Mouse (Mus musculus): ENCODE measurements around the gene Cep350. TPM values are rescaled to one million over a fixed set of nuclear protein-coding genes. Genes with fewer than 3 reads are reported as not detected.
"Not testable (repeated sequence)": the region's sequence is repeated elsewhere in the genome, so short reads cannot be mapped to it uniquely, and the experiment has no call there.

Cep350 gene
- polyA plus RNA-seq, 1 experiment, result 13.7 TPM

DNA sequence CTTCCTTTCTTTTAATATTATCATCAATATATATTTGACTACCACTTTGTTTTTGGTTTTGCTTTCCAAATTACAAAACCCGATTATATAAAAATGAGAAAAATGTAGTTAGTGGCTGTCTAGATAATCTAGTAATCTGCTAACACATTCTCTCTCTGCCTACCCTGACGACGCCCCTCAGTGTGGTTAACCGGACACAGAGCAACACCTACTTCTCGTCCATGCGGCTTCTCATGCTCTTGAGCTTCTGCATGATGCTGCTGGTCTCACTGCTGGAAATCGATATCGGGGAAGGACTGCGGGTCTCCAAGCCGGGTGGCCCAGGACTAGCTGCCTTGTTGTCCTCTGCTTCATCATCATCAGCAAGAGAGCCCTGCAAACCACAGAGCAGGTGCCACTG, 78.7 kb downstream of the Cep350 start:
- DNase-seq (ENCODE audit: extremely low spot score in 1 of 2, low spot score in 1 of 2), result no peak

- DNase-seq (ENCODE audit: extremely low spot score in 1 of 2, low spot score in 1 of 2), result no peak
Measured at GRCm38 (mm10) chr1:155886846-155887245, 86.2 kb downstream of the Cep350 start.

DNA sequence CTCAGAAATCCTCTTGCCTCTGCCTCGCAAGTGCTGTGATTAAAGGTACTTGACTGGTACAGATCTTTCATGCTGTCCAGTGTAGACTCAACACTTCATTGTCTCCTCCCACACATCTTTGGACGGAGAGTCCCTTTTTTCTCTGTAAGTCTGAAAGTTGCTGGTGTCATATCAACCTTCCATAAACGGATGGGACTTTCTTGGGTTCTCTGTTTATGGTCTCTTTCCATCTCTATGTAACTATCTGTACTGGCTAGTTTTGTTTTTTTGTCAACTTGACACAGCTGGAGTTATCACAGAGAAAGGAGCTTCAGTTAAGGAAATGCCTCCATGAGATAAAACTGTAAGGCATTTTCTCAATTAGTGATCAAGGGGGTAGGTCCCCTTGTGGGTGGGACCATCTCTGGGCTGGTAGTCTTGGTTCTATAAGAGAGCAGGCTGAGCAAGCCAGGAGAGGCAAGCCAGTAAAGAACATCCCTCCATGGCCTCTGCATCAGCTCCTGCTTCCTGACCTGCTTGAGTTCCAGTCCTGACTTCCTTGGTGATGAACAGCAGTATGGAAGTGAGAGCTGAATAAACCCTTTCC, 90.3 kb downstream of the Cep350 start:
- DNase-seq (ENCODE audit: extremely low spot score in 1 of 2, low spot score in 1 of 2), result not testable (repeated sequence)

- DNase-seq (ENCODE audit: extremely low spot score in 1 of 2, low spot score in 1 of 2), result no peak
Measured at GRCm38 (mm10) chr1:155879596-155879995, 93.5 kb downstream of the Cep350 start.

DNA sequence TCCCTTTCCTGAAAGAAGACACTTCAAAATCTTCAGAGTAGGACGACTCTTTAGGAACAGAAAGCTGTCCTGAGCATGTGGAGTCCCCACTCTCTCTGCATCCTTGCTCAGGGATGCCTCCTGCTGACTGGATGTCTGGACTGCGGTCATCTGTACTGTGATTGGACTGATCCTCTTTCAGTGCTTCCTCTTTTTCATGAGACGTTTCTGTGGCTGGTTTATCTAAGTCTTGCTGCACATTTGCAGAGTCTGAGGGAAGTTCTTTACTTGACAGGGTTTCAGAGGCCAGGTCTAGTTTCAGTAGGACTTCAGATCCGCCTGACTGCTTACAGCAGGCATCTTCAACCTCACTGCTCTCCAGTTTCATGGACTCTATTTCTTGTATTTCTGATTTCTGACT, 110.1 kb downstream of the Cep350 start:
- no peak for DNase-seq (ENCODE audit: extremely low spot score in 1 of 2, low spot score in 1 of 2)

DNA sequence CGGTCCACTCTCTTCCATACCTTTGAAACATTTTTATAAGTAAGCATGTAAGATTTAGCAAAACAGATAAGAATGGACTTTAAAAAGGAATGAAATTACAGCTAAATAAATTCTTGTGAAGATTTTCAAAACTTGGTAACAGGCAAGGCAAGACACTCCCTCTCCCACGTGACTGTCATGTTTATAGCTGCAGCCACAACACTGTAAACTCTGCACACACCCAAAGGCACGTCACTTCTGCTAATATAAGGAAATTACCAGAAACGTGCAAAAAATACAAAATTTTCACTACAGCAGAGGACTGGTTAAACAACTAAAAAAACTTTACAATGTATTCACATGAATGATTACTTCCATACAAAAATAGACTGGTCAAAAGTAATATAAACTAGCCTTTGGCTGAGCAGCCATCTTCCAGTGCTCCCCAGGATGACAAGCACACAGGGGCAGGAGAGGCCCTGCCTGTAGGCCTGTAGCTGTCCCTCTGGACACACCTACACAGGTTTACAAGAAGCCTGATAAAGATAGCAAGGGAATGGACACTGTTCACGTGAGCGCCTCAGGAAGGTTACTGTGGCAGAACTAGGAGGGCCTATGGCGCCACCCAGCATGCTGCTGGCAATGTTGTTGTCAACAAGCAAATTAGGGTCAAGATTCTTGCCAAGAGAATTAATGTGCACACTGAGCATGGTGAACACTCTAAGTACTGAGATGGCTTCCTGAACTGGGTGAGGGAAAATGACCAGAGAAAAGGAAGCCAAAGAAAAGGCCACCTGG, 117.9 kb downstream of the Cep350 start:
- peak in 1 of 2 experiments; percentile 11 for DNase-seq (ENCODE audit: extremely low spot score in 1 of 2, low spot score in 1 of 2)

DNA sequence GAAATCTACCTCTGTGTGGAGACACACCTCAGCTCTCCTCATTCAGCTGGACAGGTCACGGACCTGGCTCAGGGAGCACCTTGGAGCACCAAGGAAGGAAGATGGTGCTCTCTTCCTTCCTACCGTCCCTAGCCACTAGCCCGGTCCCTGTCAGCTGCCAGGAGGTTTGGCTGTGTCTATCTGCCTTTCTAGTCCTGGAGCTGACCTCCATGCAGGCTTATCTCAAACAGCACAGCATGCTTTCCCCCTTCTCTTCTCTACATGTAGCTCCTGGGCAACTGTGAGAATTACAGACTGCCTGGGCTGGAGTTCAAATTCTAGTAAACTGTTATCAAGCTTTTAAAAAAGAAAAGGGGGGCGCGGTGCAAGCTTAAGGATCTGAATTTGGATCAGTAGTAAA, 120.0 kb downstream of the Cep350 start:
- no peak for DNase-seq (ENCODE audit: extremely low spot score in 1 of 2, low spot score in 1 of 2)

DNA sequence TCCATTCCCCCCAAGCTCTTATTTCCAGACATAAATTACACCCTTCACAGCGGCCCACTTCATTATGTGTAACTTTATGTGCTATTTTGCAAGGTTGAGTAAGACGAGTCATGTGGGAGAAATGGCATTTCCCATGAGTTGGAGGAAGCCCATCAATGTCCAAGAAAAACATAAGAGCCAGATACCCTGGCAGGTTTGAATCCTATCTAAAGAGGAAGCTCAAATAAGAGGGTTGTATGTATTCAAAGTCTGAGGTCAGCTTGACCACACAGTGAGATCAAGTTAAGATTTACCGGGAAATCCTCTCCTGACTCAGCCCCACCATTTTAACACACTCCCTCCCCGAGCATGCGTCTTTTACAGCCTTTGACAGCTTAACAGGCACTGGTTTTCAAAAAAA, 128.8 kb downstream of the Cep350 start:
- no peak for DNase-seq (ENCODE audit: extremely low spot score in 1 of 2, low spot score in 1 of 2)

DNA sequence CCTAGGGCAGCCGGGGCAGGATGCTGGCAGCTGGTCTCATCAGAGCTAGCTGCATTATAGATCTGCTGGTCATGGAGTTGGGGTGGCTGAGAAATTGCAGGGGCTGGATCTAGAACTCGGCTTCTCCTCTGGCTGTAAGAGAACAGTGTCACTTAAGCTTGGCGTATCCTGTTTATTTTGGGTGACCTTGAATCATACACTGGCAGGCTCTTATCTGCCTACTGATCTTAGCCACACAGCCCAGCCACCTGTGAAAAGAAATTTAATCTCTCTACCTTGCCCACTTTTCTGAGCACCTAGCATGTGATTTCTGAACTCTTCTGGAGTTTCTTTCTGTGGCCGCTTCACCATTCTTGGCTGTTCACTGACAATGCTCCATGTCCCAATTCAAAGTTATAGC, 129.5 kb downstream of the Cep350 start:
- DNase-seq (ENCODE audit: extremely low spot score in 1 of 2, low spot score in 1 of 2), result no peak

GRCm38 (mm10) chr1:155835667-155836066, 137.4 kb downstream of the Cep350 start:
- DNase-seq (ENCODE audit: extremely low spot score in 1 of 2, low spot score in 1 of 2), result no peak

DNA sequence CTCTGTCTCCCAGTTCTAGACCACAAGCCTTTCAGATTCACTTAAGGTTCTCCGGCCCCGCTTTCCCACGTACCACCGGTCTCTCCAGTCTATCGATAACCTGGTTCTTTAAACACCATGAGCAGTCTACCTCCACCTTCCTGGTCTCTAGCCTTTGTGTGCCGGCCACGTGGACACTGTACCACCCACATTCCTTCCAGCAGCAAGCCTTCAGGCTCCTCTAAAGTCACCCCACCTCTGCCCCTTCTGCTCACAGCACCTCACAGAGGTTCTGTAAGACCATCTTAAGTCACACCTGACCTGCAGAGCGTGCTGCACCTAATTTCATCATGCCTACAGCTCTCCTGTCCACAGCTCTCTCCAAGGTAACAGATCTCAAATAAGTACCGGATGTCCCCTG, 139.4 kb downstream of the Cep350 start:
- no peak for DNase-seq (ENCODE audit: extremely low spot score in 1 of 2, low spot score in 1 of 2)

GRCm38 (mm10) chr1:155831958-155832357, 141.1 kb downstream of the Cep350 start:
- DNase-seq (ENCODE audit: extremely low spot score in 1 of 2, low spot score in 1 of 2), result no peak

DNA sequence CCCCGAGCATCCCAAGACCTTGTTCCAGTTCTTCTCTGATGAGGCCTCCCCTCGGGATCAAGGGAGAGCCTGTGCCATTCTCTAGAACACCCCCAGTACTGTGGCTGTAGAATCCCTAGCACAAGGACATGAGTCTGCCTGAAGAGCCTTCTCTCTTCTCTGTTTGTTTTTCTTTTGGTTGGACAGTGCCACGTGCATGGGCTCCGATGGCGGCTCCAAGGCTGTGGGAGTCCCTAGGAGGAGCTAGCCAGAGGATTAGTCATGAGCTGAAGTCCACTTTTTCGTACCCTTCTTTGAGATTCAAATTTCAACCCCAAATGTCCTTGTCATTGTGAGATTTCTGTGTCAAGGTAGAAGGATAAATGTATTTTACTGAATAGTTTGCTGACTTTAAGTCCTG, 142.2 kb downstream of the Cep350 start:
- DNase-seq (ENCODE audit: extremely low spot score in 1 of 2, low spot score in 1 of 2), result no peak

DNA sequence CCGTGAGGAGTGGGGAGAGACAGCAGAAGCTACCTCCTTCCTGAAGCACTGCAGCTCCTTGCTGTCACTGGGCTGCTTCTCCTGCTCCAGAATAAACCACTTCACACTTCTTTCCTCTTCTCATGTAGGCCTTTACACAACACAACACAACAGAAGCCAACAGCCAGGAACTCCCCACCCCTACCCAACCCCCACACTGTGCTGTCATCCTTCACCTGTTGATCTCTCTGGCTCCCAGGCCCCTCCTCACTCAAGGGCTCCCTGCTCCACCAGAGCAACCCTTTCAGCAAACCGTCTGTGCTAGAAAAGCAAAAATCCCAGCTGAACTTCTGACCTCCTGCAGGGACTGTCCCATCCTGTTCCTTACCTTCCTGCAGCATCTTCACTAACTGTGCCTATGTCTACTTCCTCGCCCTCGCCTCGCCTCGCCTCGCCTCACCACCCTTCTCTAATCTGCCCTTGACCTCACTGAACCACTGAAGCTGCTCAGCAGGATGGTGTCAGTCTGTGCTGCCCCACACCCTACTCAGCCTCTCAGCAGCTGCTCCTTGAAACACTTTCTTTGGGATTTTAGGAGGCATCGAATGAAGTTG, 145.3 kb downstream of the Cep350 start:
- DNase-seq (ENCODE audit: extremely low spot score in 1 of 2, low spot score in 1 of 2), result no peak

DNA sequence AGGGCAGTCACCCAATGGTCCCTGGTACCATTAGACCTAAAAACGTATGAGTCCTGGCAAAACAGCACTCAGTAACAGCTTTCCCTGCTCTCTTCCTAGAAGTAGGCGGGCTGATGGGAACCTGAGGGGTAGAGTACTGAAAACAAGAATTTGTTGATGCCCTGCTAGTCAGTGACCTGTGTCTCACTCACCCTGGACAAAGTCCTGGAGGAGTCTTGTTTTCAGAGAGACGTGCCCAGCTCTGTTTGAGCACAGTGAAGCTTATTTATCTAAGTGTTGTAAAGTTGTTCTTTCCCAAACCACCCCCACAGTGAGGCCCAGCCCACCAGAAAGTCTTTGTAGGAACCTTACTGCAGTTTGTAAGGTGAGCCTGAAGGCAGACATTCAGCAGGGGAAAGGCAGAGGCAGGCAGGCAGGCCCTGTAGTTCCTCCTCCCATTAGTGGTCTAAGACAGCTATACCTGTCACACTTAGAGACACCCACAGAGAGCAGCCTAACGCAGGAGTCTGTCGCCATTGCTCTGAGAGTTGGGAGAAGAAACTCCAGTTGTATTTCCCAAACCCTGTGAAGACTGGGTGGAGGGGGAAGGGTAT, 146.2 kb downstream of the Cep350 start:
- no peak for DNase-seq (ENCODE audit: extremely low spot score in 1 of 2, low spot score in 1 of 2)

- no peak for DNase-seq (ENCODE audit: extremely low spot score in 1 of 2, low spot score in 1 of 2)
Measured at GRCm38 (mm10) chr1:155825940-155826716, 146.9 kb downstream of the Cep350 start.

- no peak for DNase-seq (ENCODE audit: extremely low spot score in 1 of 2, low spot score in 1 of 2)
Measured at GRCm38 (mm10) chr1:155820646-155821045, 152.4 kb downstream of the Cep350 start.

DNA sequence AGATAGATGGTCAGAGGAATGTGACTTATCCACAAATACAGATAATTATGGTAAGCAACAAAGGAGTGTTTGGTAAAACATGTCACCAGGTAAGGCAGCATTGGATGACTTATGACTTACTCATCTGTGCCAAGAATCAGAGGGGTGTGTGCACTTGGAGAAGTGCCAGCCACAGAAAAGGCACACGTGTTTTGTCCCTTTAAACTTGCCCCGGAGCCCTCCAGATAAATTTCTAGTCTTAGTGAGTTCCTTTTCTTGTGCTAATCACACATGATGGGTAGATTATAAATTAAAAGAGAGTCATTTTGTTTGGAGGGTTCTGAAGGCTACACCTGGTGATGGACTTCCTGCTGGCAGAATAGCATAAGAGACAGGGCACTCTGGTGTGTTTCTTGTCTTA, 156.9 kb downstream of the Cep350 start:
- no peak for DNase-seq (ENCODE audit: extremely low spot score in 1 of 2, low spot score in 1 of 2)

GRCm38 (mm10) chr1:155812581-155813499, 160.2 kb downstream of the Cep350 start, which contains the start of gene Qsox1:
TSS of gene Qsox1 (minus strand) at chr1:155812889.
- DNase-seq (ENCODE audit: extremely low spot score in 1 of 2, low spot score in 1 of 2), result peak; percentile 63 to 84
